Mouse (Mus musculus) intestine, embryonic 15.5 days (tissue): ENCODE data around the gene Tmem132d. TPM values are rescaled to one million over a fixed set of nuclear protein-coding genes. Genes with fewer than 3 reads are reported as not detected.
"Not testable (repeated sequence)": the region's sequence is repeated elsewhere in the genome, so short reads cannot be mapped to it uniquely, and the experiment has no call there.

Experiments used
- ATAC-seq: fragments of 200-750 bp; cut with Nextera tagmentation; 2 replicates; pipeline ENCODE4 v1.8.0; 2017; ENCODE audit warnings: moderate TSS enrichment, moderate library complexity
- H3K27ac ChIP-seq: fragments of 300-500 bp; sonication (generic); 2 replicates; pipeline ENCODE4 v1.5.1; 2015; ENCODE audit warnings: mild to moderate bottlenecking, inconsistent platforms
- H3K27me3 ChIP-seq: fragments of 300-500 bp; sonication (generic); replicated peaks from 2 replicates; pipeline ENCODE4 v1.6.1; 2015; ENCODE audit warnings: inconsistent platforms
- H3K36me3 ChIP-seq: fragments of 300-500 bp; sonication (generic); 2 replicates; pipeline ENCODE4 v1.6.1; 2015; ENCODE audit warnings: inconsistent platforms
- H3K4me1 ChIP-seq: fragments of 300-500 bp; sonication (generic); replicated peaks from 2 replicates; pipeline ENCODE4 v1.6.1; 2015; ENCODE audit warnings: inconsistent platforms
- H3K4me2 ChIP-seq: fragments of 300-500 bp; sonication (generic); replicated peaks from 2 replicates; pipeline ENCODE4 v1.6.1; 2015; ENCODE audit warnings: mild to moderate bottlenecking, inconsistent platforms
- H3K4me3 ChIP-seq: fragments of 300-500 bp; sonication (generic); replicated peaks from 2 replicates; pipeline ENCODE4 v1.5.1; 2015; ENCODE audit warnings: inconsistent platforms
- H3K9ac ChIP-seq: fragments of 300-500 bp; sonication (generic); 2 replicates; pipeline ENCODE4 v1.6.1; 2015; ENCODE audit warnings: inconsistent platforms
- H3K9me3 ChIP-seq: fragments of 300-500 bp; sonication (generic); 2 replicates; pipeline ENCODE4 v1.6.1; 2016; ENCODE audit warnings: inconsistent platforms
- WGBS: fragments of 180-500 bp; shearing (Covaris S2); methylation state at CpG from one replicate; pipeline ENCODE4 v1.1.7; 2015; 5-methylcytosine and 5-hydroxymethylcytosine counted together
- polyA plus RNA-seq: library from polyadenylated mRNA; unstranded; fragments of >200 nt; fragmentation: Nextera tagmentation; extraction: Ambion mirVana; gene quantifications from 2 replicates; pipeline ENCODE4 v1.2.1, GENCODE M21; 2015

The Tmem132d gene
- polyA plus RNA-seq, 1 experiment from 2014 or later = 0.03 TPM

GRCm38 (mm10) chr5:128004666-128005065 lies 428.2 kb downstream of the Tmem132d start:
- Histone ChIP-seq H3K9me3 (no peaks in the 10 kb centered on the region), H3K4me3 (no peak overlapping the region), H3K36me3 (no peaks in the 10 kb centered on the region), H3K27ac (no peak overlapping the region), H3K9ac (no peak overlapping the region), H3K27me3 (no peaks in the 10 kb centered on the region), H3K4me2 (no peak overlapping the region), H3K4me1 (no peaks in the 10 kb centered on the region)
- 54% methylated on average over 9 of the region's 9 CpGs for WGBS
- no peak for ATAC-seq

- Histone ChIP-seq H3K9ac (no peak overlapping the region), H3K36me3 (no peaks in the 10 kb centered on the region), H3K4me1 (no peaks in the 10 kb centered on the region), H3K27me3 (no peaks in the 10 kb centered on the region), H3K9me3 (no peaks in the 10 kb centered on the region), H3K4me2 (no peak overlapping the region), H3K27ac (no peak overlapping the region), H3K4me3 (no peak overlapping the region)
- WGBS = 77% methylated on average over 10 of the region's 10 CpGs
- ATAC-seq = no peak
These were observed 436.2 kb downstream of the Tmem132d start for GRCm38 (mm10) chr5:127996526-127997245.

- no peaks in the 10 kb centered on the region for H3K27me3 ChIP-seq
- no peak overlapping the region for H3K4me3 ChIP-seq
- no peak for ATAC-seq
- H3K9ac ChIP-seq = no peak overlapping the region
- H3K36me3 ChIP-seq = no peaks in the 10 kb centered on the region
- no peaks in the 10 kb centered on the region for H3K4me1 ChIP-seq
- 64% methylated on average over 3 of the region's 3 CpGs for WGBS
- no peak overlapping the region for H3K27ac ChIP-seq
- no peak overlapping the region for H3K4me2 ChIP-seq
- H3K9me3 ChIP-seq = no peaks in the 10 kb centered on the region
These were observed 439.4 kb downstream of the Tmem132d start for GRCm38 (mm10) chr5:127993460-127993859.

GRCm38 (mm10) chr5:127990826-127991225 lies 442.1 kb downstream of the Tmem132d start:
- Histone ChIP-seq H3K36me3 (no peaks in the 10 kb centered on the region), H3K4me3 (no peak overlapping the region), H3K9me3 (no peaks in the 10 kb centered on the region), H3K27ac (no peak overlapping the region), H3K4me1 (no peaks in the 10 kb centered on the region), H3K27me3 (no peaks in the 10 kb centered on the region), H3K9ac (no peak overlapping the region), H3K4me2 (no peak overlapping the region)
- no peak for ATAC-seq
- WGBS = 82% methylated on average over 5 of the region's 5 CpGs

GRCm38 (mm10) chr5:127980003-127980358 lies 452.9 kb downstream of the Tmem132d start:
- H3K36me3 ChIP-seq, H3K9ac ChIP-seq, H3K4me1 ChIP-seq, H3K9me3 ChIP-seq, H3K4me2 ChIP-seq, H3K27ac ChIP-seq, H3K4me3 ChIP-seq, H3K27me3 ChIP-seq: not testable (repeated sequence)
- WGBS = 46% methylated on average over 6 of the region's 6 CpGs
- peak; percentile 59; the same call in 1 of the 2 replicates for ATAC-seq

- no peaks in the 10 kb centered on the region for H3K36me3 ChIP-seq
- H3K4me2 ChIP-seq = no peak overlapping the region
- 32% methylated on average over 6 of the region's 6 CpGs for WGBS
- H3K4me1 ChIP-seq = no peaks in the 10 kb centered on the region
- peak; percentile 96 for ATAC-seq
- no peaks in the 10 kb centered on the region for H3K9me3 ChIP-seq
- no peak overlapping the region for H3K9ac ChIP-seq
- no peak overlapping the region for H3K4me3 ChIP-seq
- no peaks in the 10 kb centered on the region for H3K27me3 ChIP-seq
- H3K27ac ChIP-seq = peak overlapping the region; percentile 23; the same call in 1 of the 2 replicates
These were observed 453.4 kb downstream of the Tmem132d start for GRCm38 (mm10) chr5:127979329-127980002.

GRCm38 (mm10) chr5:127976661-127977060 lies 456.2 kb downstream of the Tmem132d start:
- Histone ChIP-seq H3K4me2 (no peak overlapping the region), H3K9ac (no peak overlapping the region), H3K36me3 (no peaks in the 10 kb centered on the region), H3K4me1 (no peaks in the 10 kb centered on the region), H3K4me3 (no peak overlapping the region), H3K27me3 (no peaks in the 10 kb centered on the region), H3K9me3 (no peaks in the 10 kb centered on the region), H3K27ac (no peak overlapping the region)
- WGBS = 83% methylated on average over 10 of the region's 10 CpGs
- no peak for ATAC-seq

GRCm38 (mm10) chr5:127965700-127966099 lies 467.2 kb downstream of the Tmem132d start:
- no peak for ATAC-seq
- Histone ChIP-seq H3K4me2 (no peak overlapping the region), H3K4me3 (no peak overlapping the region), H3K9ac (no peak overlapping the region), H3K27ac (no peak overlapping the region), H3K9me3 (no peaks in the 10 kb centered on the region), H3K27me3 (no peaks in the 10 kb centered on the region), H3K36me3 (no peaks in the 10 kb centered on the region), H3K4me1 (no peaks in the 10 kb centered on the region)
- WGBS = 84% methylated on average over 3 of the region's 3 CpGs

- 85% methylated on average over 4 of the region's 4 CpGs for WGBS
- no peak overlapping the region for H3K9ac ChIP-seq
These were observed 470.2 kb downstream of the Tmem132d start for GRCm38 (mm10) chr5:127962656-127963055.

GRCm38 (mm10) chr5:127956511-127957097 lies 476.3 kb downstream of the Tmem132d start:
- 54% methylated on average over 17 of the region's 17 CpGs for WGBS
- Histone ChIP-seq H3K9ac (no peak overlapping the region), H3K4me3 (no peak overlapping the region), H3K4me1 (no peaks in the 10 kb centered on the region), H3K9me3 (no peaks in the 10 kb centered on the region), H3K27ac (no peak overlapping the region), H3K36me3 (no peaks in the 10 kb centered on the region), H3K27me3 (no peaks in the 10 kb centered on the region), H3K4me2 (no peak overlapping the region)
- ATAC-seq = no peak

More at GRCm38 (mm10) chr5:127962656-127963055, 470.2 kb downstream of the Tmem132d start:
- Histone ChIP-seq H3K27me3 (no peaks in the 10 kb centered on the region), H3K36me3 (no peaks in the 10 kb centered on the region), H3K9me3 (no peaks in the 10 kb centered on the region), H3K4me1 (no peaks in the 10 kb centered on the region), H3K4me2 (no peak overlapping the region), H3K27ac (no peak overlapping the region), H3K4me3 (no peak overlapping the region)
- no peak for ATAC-seq

GRCm38 (mm10) chr5:127954231-127954790 lies 478.6 kb downstream of the Tmem132d start:
- Histone ChIP-seq H3K27ac (no peak overlapping the region), H3K4me2 (no peak overlapping the region), H3K9ac (no peak overlapping the region), H3K27me3 (no peaks in the 10 kb centered on the region), H3K4me1 (no peaks in the 10 kb centered on the region), H3K4me3 (no peak overlapping the region), H3K36me3 (no peaks in the 10 kb centered on the region), H3K9me3 (no peaks in the 10 kb centered on the region)
- ATAC-seq = no peak
- 74% methylated on average over 16 of the region's 16 CpGs for WGBS

- Histone ChIP-seq H3K27ac (no peak overlapping the region), H3K9me3 (no peaks in the 10 kb centered on the region), H3K27me3 (no peaks in the 10 kb centered on the region), H3K9ac (no peak overlapping the region), H3K4me1 (no peaks in the 10 kb centered on the region), H3K36me3 (no peaks in the 10 kb centered on the region), H3K4me3 (no peak overlapping the region), H3K4me2 (no peak overlapping the region)
- WGBS = 69% methylated on average over 6 of the region's 6 CpGs
- ATAC-seq = no peak
These were observed 480.1 kb downstream of the Tmem132d start for GRCm38 (mm10) chr5:127952800-127953199.
